Mouse (Mus musculus) thymus, postnatal 14 days (tissue): ENCODE measurements around the gene Cdkl4.
"Not testable (repeated sequence)": the region's sequence is repeated elsewhere in the genome, so short reads cannot be mapped to it uniquely, and the experiment has no call there.

Experiments used
- DNase-seq: peaks from one replicate; pipeline ENCODE4 v3.0.0; 2021

Gene Cdkl4

GRCm38 (mm10) chr17:80562792-80563191 is 14.8 kb downstream of the Cdkl4 start:
- no peak for DNase-seq

GRCm38 (mm10) chr17:80560669-80561401 is 16.8 kb downstream of the Cdkl4 start:
- peak; percentile 84 for DNase-seq

GRCm38 (mm10) chr17:80559745-80560144 is 17.9 kb downstream of the Cdkl4 start:
- DNase-seq: no peak

- peak; percentile 55 for DNase-seq
Measured at GRCm38 (mm10) chr17:80559050-80559449, 18.6 kb downstream of the Cdkl4 start.

GRCm38 (mm10) chr17:80558583-80558982 is 19.0 kb downstream of the Cdkl4 start:
- DNase-seq: no peak

- DNase-seq: no peak
Measured at GRCm38 (mm10) chr17:80557461-80557860, 20.2 kb downstream of the Cdkl4 start.

- peak; percentile 80 for DNase-seq
Measured at GRCm38 (mm10) chr17:80553318-80554270, 24.0 kb downstream of the Cdkl4 start.

GRCm38 (mm10) chr17:80552653-80553052 is 25.0 kb downstream of the Cdkl4 start:
- DNase-seq: no peak

- DNase-seq: no peak
Measured at GRCm38 (mm10) chr17:80550981-80551380, 26.6 kb downstream of the Cdkl4 start.

- no peak for DNase-seq
Measured at GRCm38 (mm10) chr17:80546846-80547245, 30.8 kb downstream of the Cdkl4 start.

- DNase-seq: no peak
Measured at GRCm38 (mm10) chr17:80546227-80546626, 31.4 kb downstream of the Cdkl4 start.

GRCm38 (mm10) chr17:80543646-80544045 is 34.0 kb downstream of the Cdkl4 start:
- no peak for DNase-seq

- DNase-seq: no peak
Measured at GRCm38 (mm10) chr17:80537136-80537535, 40.5 kb downstream of the Cdkl4 start.

GRCm38 (mm10) chr17:80535633-80536032 is 42.0 kb downstream of the Cdkl4 start:
- no peak for DNase-seq

- DNase-seq: not testable (repeated sequence)
Measured at GRCm38 (mm10) chr17:80531351-80531750, 46.3 kb downstream of the Cdkl4 start.

- no peak for DNase-seq
Measured at GRCm38 (mm10) chr17:80523231-80523630, 54.4 kb downstream of the Cdkl4 start.

GRCm38 (mm10) chr17:80522229-80522556 is 55.4 kb downstream of the Cdkl4 start:
- peak; percentile 12 for DNase-seq

GRCm38 (mm10) chr17:80521521-80522228 is 55.9 kb downstream of the Cdkl4 start:
- peak; percentile 14 for DNase-seq

GRCm38 (mm10) chr17:80520537-80520936 is 57.1 kb downstream of the Cdkl4 start:
- DNase-seq: no peak

- DNase-seq: no peak
Measured at GRCm38 (mm10) chr17:80518811-80519210, 58.8 kb downstream of the Cdkl4 start.

- DNase-seq: no peak
Measured at GRCm38 (mm10) chr17:80517244-80517643, 60.4 kb downstream of the Cdkl4 start.

GRCm38 (mm10) chr17:80515956-80516355 is 61.7 kb downstream of the Cdkl4 start:
- DNase-seq: no peak

- no peak for DNase-seq
Measured at GRCm38 (mm10) chr17:80515513-80515912, 62.1 kb downstream of the Cdkl4 start.
